Mouse (Mus musculus) heart, embryonic 12.5 days (tissue): ENCODE results near the gene Pla2g16. TPM values are rescaled to one million over a fixed set of nuclear protein-coding genes. Genes with fewer than 3 reads are reported as not detected.
A peak's percentile ranks its signal among the peaks of the same experiment; 100 is the strongest.

Source experiments
- ATAC-seq: fragments of 200-750 bp; cut with Nextera tagmentation; 2 replicates; pipeline ENCODE4 v1.8.0; 2017; ENCODE audit warnings: moderate TSS enrichment, moderate library complexity; ENCODE audit not compliant: insufficient number of reproducible peaks, low FRiP score
- H3K27ac ChIP-seq: fragments of 300-500 bp; sonication (generic); 2 replicates; pipeline ENCODE4 v1.5.1; 2016; ENCODE audit warnings: mild to moderate bottlenecking, moderate library complexity; ENCODE audit not compliant: poor library complexity, severe bottlenecking
- H3K27me3 ChIP-seq: fragments of 300-500 bp; sonication (generic); replicated peaks from 2 replicates; pipeline ENCODE4 v1.6.1; 2016; ENCODE audit warnings: mild to moderate bottlenecking, moderate library complexity
- H3K36me3 ChIP-seq: fragments of 300-500 bp; sonication (generic); 2 replicates; pipeline ENCODE4 v1.6.1; 2016; ENCODE audit warnings: mild to moderate bottlenecking, moderate library complexity
- H3K4me1 ChIP-seq: fragments of 300-500 bp; sonication (generic); replicated peaks from 2 replicates; pipeline ENCODE4 v1.6.1; 2016; ENCODE audit warnings: mild to moderate bottlenecking
- H3K4me2 ChIP-seq: fragments of 300-500 bp; sonication (generic); 2 replicates; pipeline ENCODE4 v1.6.1; 2016; ENCODE audit warnings: mild to moderate bottlenecking, moderate library complexity
- H3K4me3 ChIP-seq: fragments of 300-500 bp; sonication (generic); 2 replicates; pipeline ENCODE4 v1.5.1; 2016; ENCODE audit warnings: mild to moderate bottlenecking
- H3K9ac ChIP-seq: fragments of 300-500 bp; sonication (generic); 2 replicates; pipeline ENCODE4 v1.6.1; 2016; ENCODE audit warnings: mild to moderate bottlenecking, moderate library complexity
- H3K9me3 ChIP-seq: fragments of 300-500 bp; sonication (generic); replicated peaks from 2 replicates; pipeline ENCODE4 v1.6.1; 2016; ENCODE audit warnings: mild to moderate bottlenecking, moderate library complexity
- whole genome bisulfite sequencing: fragments of 180-500 bp; shearing (Covaris S2); methylation state at CpG from one replicate; pipeline ENCODE4 v1.1.7; 2016; 5-methylcytosine and 5-hydroxymethylcytosine counted together
- polyA plus RNA-seq: library from polyadenylated mRNA; unstranded; fragments of >200 nt; fragmentation: Nextera tagmentation; extraction: Ambion mirVana; gene quantifications from 2 replicates; pipeline ENCODE4 v1.2.1, GENCODE M21; 2016

Pla2g16 gene
- polyA plus RNA-seq, 1 experiment from 2014 or later: 51.8 TPM

- 3% methylated on average over 54 of the region's 54 CpGs for WGBS
- Histone ChIP-seq H3K36me3 (no peaks in the 10 kb centered on the region), H3K27ac (no peak within 1 kb of the TSS), H3K9ac (peak within 1 kb of the TSS; percentile 51), H3K4me2 (peak within 1 kb of the TSS; percentile 85), H3K4me1 (peaks cover 10% of the 10 kb centered on the region), H3K27me3 (peaks cover 49% of the 10 kb centered on the region), H3K9me3 (no peaks in the 10 kb centered on the region), H3K4me3 (peak within 1 kb of the TSS; percentile 44)
- ATAC-seq: peak; percentile 36; the same call in 1 of the 2 replicates
These were observed 54.9 kb downstream of the Pla2g16 start, which contains the start of gene Hrasls5 for GRCm38 (mm10) chr19:7611942-7612757. Hrasls5 (plus strand) TSS chr19:7612541.

DNA sequence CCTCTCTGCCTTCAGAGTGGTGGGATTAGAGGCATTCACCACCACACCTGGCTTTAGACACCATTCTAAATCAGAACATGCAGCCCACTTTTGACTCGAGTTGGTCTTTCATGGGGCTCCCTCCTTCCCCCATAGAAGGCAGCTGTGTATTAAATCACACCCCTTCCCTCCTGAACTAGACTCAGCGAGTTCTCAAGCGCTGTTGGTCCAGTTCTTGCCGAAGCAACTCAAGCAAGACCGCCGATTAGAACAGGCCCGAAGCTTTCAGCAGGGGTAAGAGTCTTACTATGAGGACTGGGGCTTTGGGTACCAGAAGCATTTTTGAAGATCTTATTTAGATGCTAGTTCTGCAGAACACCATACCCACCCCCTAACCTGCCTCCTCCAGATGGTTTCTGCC, 55.9 kb downstream of the Pla2g16 start:
- Histone ChIP-seq H3K27me3 (peaks cover 47% of the 10 kb centered on the region), H3K4me1 (peaks cover 4% of the 10 kb centered on the region; the same call in 1 of the 2 replicates), H3K9me3 (no peaks in the 10 kb centered on the region), H3K36me3 (no peaks in the 10 kb centered on the region), H3K4me3 (no peak overlapping the region), H3K4me2 (no peak overlapping the region), H3K27ac (no peak overlapping the region), H3K9ac (no peak overlapping the region)
- WGBS: 77% methylated on average over 7 of the region's 7 CpGs
- no peak for ATAC-seq

- WGBS: 67% methylated on average over 5 of the region's 5 CpGs
- H3K4me3 ChIP-seq: no peak overlapping the region
- ATAC-seq: no peak
These were observed 59.1 kb downstream of the Pla2g16 start for GRCm38 (mm10) chr19:7616231-7616930.

GRCm38 (mm10) chr19:7617085-7617484, 59.8 kb downstream of the Pla2g16 start:
- Histone ChIP-seq H3K4me1 (no peaks in the 10 kb centered on the region; the same call in 1 of the 2 replicates), H3K36me3 (no peaks in the 10 kb centered on the region), H3K27ac (no peak overlapping the region), H3K9ac (no peak overlapping the region), H3K4me2 (no peak overlapping the region), H3K9me3 (no peaks in the 10 kb centered on the region), H3K27me3 (peaks cover 33% of the 10 kb centered on the region; the same call in 1 of the 2 replicates), H3K4me3 (no peak overlapping the region)
- no peak for ATAC-seq
- 57% methylated on average over 3 of the region's 3 CpGs for WGBS

More at GRCm38 (mm10) chr19:7616231-7616930, 59.1 kb downstream of the Pla2g16 start:
- Histone ChIP-seq H3K4me1 (peaks cover 4% of the 10 kb centered on the region; the same call in 1 of the 2 replicates), H3K9me3 (no peaks in the 10 kb centered on the region), H3K27me3 (peaks cover 40% of the 10 kb centered on the region), H3K36me3 (no peaks in the 10 kb centered on the region), H3K27ac (no peak overlapping the region), H3K9ac (no peak overlapping the region), H3K4me2 (no peak overlapping the region)

- Histone ChIP-seq H3K9ac (no peak overlapping the region), H3K9me3 (no peaks in the 10 kb centered on the region), H3K27me3 (peaks cover 28% of the 10 kb centered on the region; the same call in 1 of the 2 replicates), H3K4me1 (no peaks in the 10 kb centered on the region), H3K27ac (no peak overlapping the region), H3K4me2 (peak overlapping the region; percentile 33; the same call in 1 of the 2 replicates), H3K4me3 (no peak overlapping the region), H3K36me3 (no peaks in the 10 kb centered on the region)
- ATAC-seq: no peak
- 39% methylated on average over 7 of the region's 7 CpGs for WGBS
These were observed 60.4 kb downstream of the Pla2g16 start for GRCm38 (mm10) chr19:7617696-7618095.

DNA sequence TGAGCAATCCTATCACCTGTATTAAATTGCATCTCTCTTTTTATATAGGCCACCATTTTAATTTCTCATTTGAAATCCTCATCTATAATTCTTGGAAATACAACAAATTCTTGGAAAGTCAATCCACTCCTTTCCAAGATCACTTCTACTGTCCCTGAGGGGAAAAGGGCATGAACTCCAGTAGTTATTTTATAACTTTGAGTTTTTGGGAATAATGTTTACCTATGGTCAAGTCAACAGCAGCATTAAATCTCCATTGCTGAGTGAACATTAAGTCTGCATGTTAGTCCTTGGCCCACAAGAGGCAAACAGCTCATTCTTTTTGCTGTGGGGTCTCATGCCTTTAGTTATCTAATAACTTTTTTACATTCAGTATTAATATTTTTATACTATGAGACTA, 75.8 kb downstream of the Pla2g16 start:
- H3K9me3 ChIP-seq: no peaks in the 10 kb centered on the region
- H3K27me3 ChIP-seq: no peaks in the 10 kb centered on the region
- no peaks in the 10 kb centered on the region for H3K4me1 ChIP-seq
- no peak for ATAC-seq
- no peak overlapping the region for H3K27ac ChIP-seq
- H3K36me3 ChIP-seq: no peaks in the 10 kb centered on the region
- H3K4me2 ChIP-seq: no peak overlapping the region
- no peak overlapping the region for H3K4me3 ChIP-seq
- no peak overlapping the region for H3K9ac ChIP-seq

- 58% methylated on average over 1 of the region's 1 CpGs for WGBS
- no peak overlapping the region for H3K4me2 ChIP-seq
- ATAC-seq: no peak
These were observed 76.5 kb downstream of the Pla2g16 start for GRCm38 (mm10) chr19:7633786-7634185.

More at GRCm38 (mm10) chr19:7633786-7634185, 76.5 kb downstream of the Pla2g16 start:
- Histone ChIP-seq H3K27ac (no peak overlapping the region), H3K4me3 (no peak overlapping the region), H3K27me3 (no peaks in the 10 kb centered on the region), H3K36me3 (no peaks in the 10 kb centered on the region), H3K9me3 (no peaks in the 10 kb centered on the region), H3K9ac (no peak overlapping the region), H3K4me1 (no peaks in the 10 kb centered on the region)

Other genes starting within 250 kb of the Pla2g16 start
- 40.8 and 49.3 TPM in 2 replicates for gene Mark2, start 215.6 kb upstream of the Pla2g16 start, polyA plus RNA-seq
- 23.5 and 26.4 TPM in 2 replicates for gene Spindoc, start 174.5 kb upstream of the Pla2g16 start, polyA plus RNA-seq
- gene 2700081O15Rik, start 139.8 kb upstream of the Pla2g16 start, polyA plus RNA-seq: 4.6 and 5.3 TPM in 2 replicates
- 158 TPM in 2 replicates for gene Rtn3, start 74.2 kb upstream of the Pla2g16 start, polyA plus RNA-seq
- 10.3 and 11.7 TPM in 2 replicates for gene Atl3, start 63.4 kb upstream of the Pla2g16 start, polyA plus RNA-seq
- 0.06 and 0.23 TPM in 2 replicates for gene Lgals12, start 49.7 kb downstream of the Pla2g16 start, polyA plus RNA-seq
- gene Hrasls5, start 55.1 kb downstream of the Pla2g16 start, polyA plus RNA-seq: not detected in 2 replicates
- gene Slc22a19, start 153.9 kb downstream of the Pla2g16 start, polyA plus RNA-seq: not detected in 2 replicates
- not detected in 2 replicates for gene Slc22a26, start 245.2 kb downstream of the Pla2g16 start, polyA plus RNA-seq